Mouse (Mus musculus): ENCODE results near the gene Olfr430. TPM values are rescaled to one million over a fixed set of nuclear protein-coding genes. Genes with fewer than 3 reads are reported as not detected.

Olfr430 gene
- polyA plus RNA-seq, 1 experiment from 2014 or later: not detected

- Histone ChIP-seq H3K4me3 (no peak overlapping the region), H3K4me1 (replicated peaks) (no peaks in the 10 kb centered on the region), H3K27ac (no peak overlapping the region), H3K27me3 (no peaks in the 10 kb centered on the region), H3K9ac (no peak overlapping the region), H3K4me2 (no peak overlapping the region), H3K9me3 (replicated peaks) (no peaks in the 10 kb centered on the region), H3K36me3 (no peaks in the 10 kb centered on the region)
- ATAC-seq (replicated peaks; ENCODE audit: insufficient number of reproducible peaks, insufficient read depth, low FRiP score, low read depth): no peak
- 79% methylated on average over 4 of the region's 4 CpGs for WGBS
These were observed 14.9 kb upstream of the Olfr430 start for GRCm38 (mm10) chr1:174051515-174051914.

GRCm38 (mm10) chr1:174051931-174052536, 14.4 kb upstream of the Olfr430 start:
- WGBS: 76% methylated on average over 5 of the region's 5 CpGs
- Histone ChIP-seq H3K9me3 (replicated peaks) (no peaks in the 10 kb centered on the region), H3K9ac (no peak overlapping the region), H3K4me3 (no peak overlapping the region), H3K27ac (no peak overlapping the region), H3K27me3 (no peaks in the 10 kb centered on the region), H3K36me3 (no peaks in the 10 kb centered on the region), H3K4me2 (no peak overlapping the region), H3K4me1 (replicated peaks) (no peaks in the 10 kb centered on the region)
- ATAC-seq (replicated peaks; ENCODE audit: insufficient number of reproducible peaks, insufficient read depth, low FRiP score, low read depth): no peak

GRCm38 (mm10) chr1:174052981-174053380, 13.4 kb upstream of the Olfr430 start:
- ATAC-seq (replicated peaks; ENCODE audit: insufficient number of reproducible peaks, insufficient read depth, low FRiP score, low read depth): no peak
- H3K9ac ChIP-seq: no peak overlapping the region
- no peak overlapping the region for H3K4me3 ChIP-seq
- H3K9me3 ChIP-seq (replicated peaks): no peaks in the 10 kb centered on the region
- WGBS: 66% methylated on average over 3 of the region's 3 CpGs
- H3K4me2 ChIP-seq: no peak overlapping the region
- H3K36me3 ChIP-seq: no peaks in the 10 kb centered on the region
- H3K27ac ChIP-seq: no peak overlapping the region
- no peaks in the 10 kb centered on the region for H3K4me1 ChIP-seq (replicated peaks)
- H3K27me3 ChIP-seq: no peaks in the 10 kb centered on the region

- H3K36me3 ChIP-seq: no peaks in the 10 kb centered on the region
- no peak overlapping the region for H3K27ac ChIP-seq
- WGBS: 76% methylated on average over 2 of the region's 2 CpGs
- no peak for ATAC-seq (replicated peaks; ENCODE audit: insufficient number of reproducible peaks, insufficient read depth, low FRiP score, low read depth)
- no peaks in the 10 kb centered on the region for H3K9me3 ChIP-seq (replicated peaks)
- no peak overlapping the region for H3K9ac ChIP-seq
- H3K27me3 ChIP-seq: no peaks in the 10 kb centered on the region
- no peak overlapping the region for H3K4me2 ChIP-seq
- H3K4me3 ChIP-seq: no peak overlapping the region
- H3K4me1 ChIP-seq (replicated peaks): no peaks in the 10 kb centered on the region
These were observed 11.2 kb upstream of the Olfr430 start for GRCm38 (mm10) chr1:174055248-174055647.

GRCm38 (mm10) chr1:174084031-174084430, 17.6 kb downstream of the Olfr430 start, which contains the start of gene Olfr429:
Olfr429 (plus strand) TSS chr1:174084331.
- 82% methylated on average over 2 of the region's 2 CpGs for WGBS
- no peak within 1 kb of the TSS for H3K4me3 ChIP-seq
- no peak for ATAC-seq (replicated peaks; ENCODE audit: insufficient number of reproducible peaks, insufficient read depth, low FRiP score, low read depth)

GRCm38 (mm10) chr1:174096591-174096990, 30.2 kb downstream of the Olfr430 start, which contains the start of gene Olfr427:
Olfr427 (plus strand) TSS chr1:174096891.
- ATAC-seq (replicated peaks; ENCODE audit: insufficient number of reproducible peaks, insufficient read depth, low FRiP score, low read depth): no peak
- Histone ChIP-seq H3K36me3 (no peaks in the 10 kb centered on the region), H3K4me1 (replicated peaks) (no peaks in the 10 kb centered on the region), H3K4me2 (no peak within 1 kb of the TSS), H3K27me3 (no peaks in the 10 kb centered on the region), H3K9ac (no peak within 1 kb of the TSS), H3K9me3 (replicated peaks) (no peaks in the 10 kb centered on the region), H3K27ac (no peak within 1 kb of the TSS), H3K4me3 (no peak within 1 kb of the TSS)
- 87% methylated on average over 1 of the region's 1 CpGs for WGBS

More at GRCm38 (mm10) chr1:174084031-174084430, 17.6 kb downstream of the Olfr430 start, which contains the start of gene Olfr429:
- Histone ChIP-seq H3K9me3 (replicated peaks) (no peaks in the 10 kb centered on the region), H3K9ac (no peak within 1 kb of the TSS), H3K4me2 (no peak within 1 kb of the TSS), H3K4me1 (replicated peaks) (no peaks in the 10 kb centered on the region), H3K27ac (no peak within 1 kb of the TSS), H3K27me3 (no peaks in the 10 kb centered on the region), H3K36me3 (no peaks in the 10 kb centered on the region)

- no peak overlapping the region for H3K4me3 ChIP-seq
- no peak overlapping the region for H3K9ac ChIP-seq
- no peak overlapping the region for H3K27ac ChIP-seq
- no peaks in the 10 kb centered on the region for H3K4me1 ChIP-seq (replicated peaks)
- H3K4me2 ChIP-seq: no peak overlapping the region
- no peaks in the 10 kb centered on the region for H3K36me3 ChIP-seq
- no peaks in the 10 kb centered on the region for H3K27me3 ChIP-seq
- no peak for ATAC-seq (replicated peaks; ENCODE audit: insufficient number of reproducible peaks, insufficient read depth, low FRiP score, low read depth)
- WGBS: 51% methylated on average over 2 of the region's 2 CpGs
- H3K9me3 ChIP-seq (replicated peaks): no peaks in the 10 kb centered on the region
These were observed 37.3 kb downstream of the Olfr430 start for GRCm38 (mm10) chr1:174103735-174104134.

GRCm38 (mm10) chr1:174121062-174121461, 54.7 kb downstream of the Olfr430 start, which contains the start of gene Olfr231:
Olfr231 (minus strand) TSS chr1:174121162.
- H3K27ac ChIP-seq: no peak within 1 kb of the TSS
- no peaks in the 10 kb centered on the region for H3K36me3 ChIP-seq
- no peak for ATAC-seq (replicated peaks; ENCODE audit: insufficient number of reproducible peaks, insufficient read depth, low FRiP score, low read depth)
- no peaks in the 10 kb centered on the region for H3K9me3 ChIP-seq (replicated peaks)
- H3K27me3 ChIP-seq: no peaks in the 10 kb centered on the region
- no peaks in the 10 kb centered on the region for H3K4me1 ChIP-seq (replicated peaks)
- no peak within 1 kb of the TSS for H3K9ac ChIP-seq
- H3K4me3 ChIP-seq: no peak within 1 kb of the TSS
- H3K4me2 ChIP-seq: no peak within 1 kb of the TSS
- 55% methylated on average over 2 of the region's 2 CpGs for WGBS

Other genes with a start within 250 kb of the Olfr430 start
- gene Ifi211, start 153.6 kb upstream of the Olfr430 start, polyA plus RNA-seq (2015; fragmentation: Nextera tagmentation; extraction: Ambion mirVana): 2.9 and 4.5 TPM in 2 replicates
- 4.4 and 7.2 TPM in 2 replicates for gene Mndal, start 124.1 kb upstream of the Olfr430 start, polyA plus RNA-seq (2015; fragmentation: Nextera tagmentation; extraction: Ambion mirVana)
- 1.6 and 2.3 TPM in 2 replicates for gene Ifi203, start 123.9 kb upstream of the Olfr430 start, polyA plus RNA-seq (2015; fragmentation: Nextera tagmentation; extraction: Ambion mirVana)
- 0.08 and 0.18 TPM in 2 replicates for gene Ifi202b, start 83.9 kb upstream of the Olfr430 start, polyA plus RNA-seq (2015; fragmentation: Nextera tagmentation; extraction: Ambion mirVana)
- 0.77 and 1.2 TPM in 2 replicates for gene Ifi205, start 34.8 kb upstream of the Olfr430 start, polyA plus RNA-seq (2015; fragmentation: Nextera tagmentation; extraction: Ambion mirVana)
- not detected in 2 replicates for gene Olfr433, start 25.9 kb upstream of the Olfr430 start, polyA plus RNA-seq (2015; fragmentation: Nextera tagmentation; extraction: Ambion mirVana)
- gene Olfr432, start 17.4 kb upstream of the Olfr430 start, polyA plus RNA-seq (2015; fragmentation: Nextera tagmentation; extraction: Ambion mirVana): not detected in 2 replicates
- not detected in 2 replicates for gene Olfr429, start 17.7 kb downstream of the Olfr430 start, polyA plus RNA-seq (2015; fragmentation: Nextera tagmentation; extraction: Ambion mirVana)
- gene Olfr427, start 30.3 kb downstream of the Olfr430 start, polyA plus RNA-seq (2015; fragmentation: Nextera tagmentation; extraction: Ambion mirVana): not detected in 2 replicates
- gene Olfr231, start 54.6 kb downstream of the Olfr430 start, polyA plus RNA-seq (2015; fragmentation: Nextera tagmentation; extraction: Ambion mirVana): not detected in 2 replicates
- gene Olfr424, start 64.9 kb downstream of the Olfr430 start, polyA plus RNA-seq (2015; fragmentation: Nextera tagmentation; extraction: Ambion mirVana): not detected in 2 replicates
- gene Olfr420, start 89.0 kb downstream of the Olfr430 start, polyA plus RNA-seq (2015; fragmentation: Nextera tagmentation; extraction: Ambion mirVana): 0.18 TPM in 1 of 2 replicates, not detected in the other
- gene Spta1, start 106.2 kb downstream of the Olfr430 start, polyA plus RNA-seq (2015; fragmentation: Nextera tagmentation; extraction: Ambion mirVana): 1.7 and 2.2 TPM in 2 replicates
- not detected in 2 replicates for gene Olfr419, start 185.5 kb downstream of the Olfr430 start, polyA plus RNA-seq (2015; fragmentation: Nextera tagmentation; extraction: Ambion mirVana)

All from heart, embryonic 15.5 days (tissue).